Mouse (Mus musculus) spleen, adult 2 months (tissue): ENCODE results near the gene Gm11444.

Experiments
- CTCF ChIP-seq: fragments of 200-500 bp; IDR thresholded peaks from 2 replicates; pipeline ENCODE4 v1.5.1; 2011; ENCODE audit warnings: mild to moderate bottlenecking, inconsistent platforms; ENCODE audit not compliant: insufficient read depth, insufficient read length, insufficient replicate concordance; ENCODE audit errors: extremely low read depth
- POLR2A ChIP-seq: fragments of 200-500 bp; IDR thresholded peaks from 2 replicates; pipeline ENCODE4 v1.6.1; 2011; ENCODE audit warnings: low read depth, low read length, inconsistent platforms

- no peak for TF ChIP-seq CTCF
- TF ChIP-seq POLR2A, result no peak
Observed at GRCm38 (mm10) chr11:85889730-85890562, 39.8 kb upstream of the Gm11444 start.
